Mouse (Mus musculus) spleen, adult 2 months (tissue): ENCODE data around the gene Bmper.

Experiments used
- CTCF ChIP-seq: fragments of 200-500 bp; IDR thresholded peaks from 2 replicates; pipeline ENCODE4 v1.5.1; 2011; ENCODE audit warnings: mild to moderate bottlenecking, inconsistent platforms; ENCODE audit not compliant: insufficient read depth, insufficient read length, insufficient replicate concordance; ENCODE audit errors: extremely low read depth
- POLR2A ChIP-seq: fragments of 200-500 bp; IDR thresholded peaks from 2 replicates; pipeline ENCODE4 v1.6.1; 2011; ENCODE audit warnings: low read depth, low read length, inconsistent platforms

GRCm38 (mm10) chr9:23254237-23255214 is 31.6 kb downstream of the Bmper start:
- TF ChIP-seq POLR2A (no peak), CTCF (no peak)
